Mouse (Mus musculus) heart, embryonic 16.5 days (tissue): ENCODE measurements around the gene Sik3. TPM values are rescaled to one million over a fixed set of nuclear protein-coding genes. Genes with fewer than 3 reads are reported as not detected.

Experiments
- ATAC-seq: fragments of 200-750 bp; cut with Nextera tagmentation; replicated peaks from 2 replicates; pipeline ENCODE4 v1.8.0; 2017; ENCODE audit warnings: moderate number of reproducible peaks; ENCODE audit not compliant: insufficient read depth, low FRiP score; ENCODE audit errors: extremely low read depth
- H3K27ac ChIP-seq: fragments of 300-500 bp; sonication (generic); 2 replicates; pipeline ENCODE4 v1.5.1; 2014; ENCODE audit warnings: mild to moderate bottlenecking, low read length, control low read depth, moderate library complexity
- H3K27me3 ChIP-seq: fragments of 300-500 bp; sonication (generic); 2 replicates; pipeline ENCODE4 v1.6.1; 2014; ENCODE audit warnings: low read length, mixed read lengths; ENCODE audit not compliant: control insufficient read depth, insufficient read depth
- H3K36me3 ChIP-seq: fragments of 300-500 bp; sonication (generic); 2 replicates; pipeline ENCODE4 v1.6.1; 2014; ENCODE audit not compliant: control insufficient read depth, insufficient read depth
- H3K4me1 ChIP-seq: fragments of 300-500 bp; sonication (generic); 2 replicates; pipeline ENCODE4 v1.6.1; 2014; ENCODE audit warnings: low read length, mixed read lengths; ENCODE audit not compliant: control insufficient read depth, insufficient read depth
- H3K4me2 ChIP-seq: fragments of 300-500 bp; sonication (generic); 2 replicates; pipeline ENCODE4 v1.6.1; 2014; ENCODE audit warnings: low read depth, mild to moderate bottlenecking, control low read depth, low read length
- H3K4me3 ChIP-seq: fragments of 300-500 bp; sonication (generic); 2 replicates; pipeline ENCODE4 v1.5.1; 2014; ENCODE audit warnings: mild to moderate bottlenecking, control low read depth, low read length
- H3K9ac ChIP-seq: fragments of 300-500 bp; sonication (generic); 2 replicates; pipeline ENCODE4 v1.6.1; 2014; ENCODE audit warnings: low read length, control low read depth
- H3K9me3 ChIP-seq: fragments of 300-500 bp; sonication (generic); replicated peaks from 2 replicates; pipeline ENCODE4 v1.6.1; 2016; ENCODE audit warnings: low read length; ENCODE audit not compliant: control insufficient read depth
- WGBS: fragments of 180-500 bp; shearing (Covaris S2); extraction: QIAGEN DNeasy Blood & Tissue Kit; methylation state at CpG from one replicate; pipeline ENCODE4 v1.1.7; 2014; 5-methylcytosine and 5-hydroxymethylcytosine counted together
- polyA plus RNA-seq: library from polyadenylated mRNA; unstranded; fragments of >200 nt; fragmentation: Nextera tagmentation; extraction: Ambion mirVana; gene quantifications from 2 replicates; pipeline ENCODE4 v1.2.1, GENCODE M21; 2015

The Sik3 gene
- 5.1 and 6.7 TPM in 2 replicates for polyA plus RNA-seq

- no peaks in the 10 kb centered on the region for H3K36me3 ChIP-seq
- ATAC-seq = peak; percentile 90
- H3K4me2 ChIP-seq = peak within 1 kb of the TSS; percentile 60
- H3K27ac ChIP-seq = peak within 1 kb of the TSS; percentile 88
- H3K9me3 ChIP-seq = no peaks in the 10 kb centered on the region
- H3K9ac ChIP-seq = peak within 1 kb of the TSS; percentile 88
- peak within 1 kb of the TSS; percentile 84 for H3K4me3 ChIP-seq
- peaks cover 37% of the 10 kb centered on the region for H3K4me1 ChIP-seq
- WGBS = 4% methylated on average over 57 of the region's 78 CpGs
- H3K27me3 ChIP-seq = no peaks in the 10 kb centered on the region
These were observed at the start of gene Sik3, which contains the start of gene Pafah1b2 for GRCm38 (mm10) chr9:46012091-46013008. Gene Sik3 (plus strand): TSS chr9:46012820. Gene Pafah1b2 (minus strand): TSS chr9:46012690.

- H3K4me3 ChIP-seq = no peak overlapping the region
- ATAC-seq = no peak
- no peak overlapping the region for H3K27ac ChIP-seq
- H3K9ac ChIP-seq = no peak overlapping the region
- peaks cover 11% of the 10 kb centered on the region; the same call in 1 of the 2 replicates for H3K4me1 ChIP-seq
- peaks cover 36% of the 10 kb centered on the region for H3K36me3 ChIP-seq
- H3K9me3 ChIP-seq = no peaks in the 10 kb centered on the region
- H3K27me3 ChIP-seq = no peaks in the 10 kb centered on the region
- no peak overlapping the region for H3K4me2 ChIP-seq
- WGBS = 70% methylated on average over 6 of the region's 6 CpGs
These were observed 49.0 kb upstream of the Sik3 start for GRCm38 (mm10) chr9:45963577-45963976.

- Histone ChIP-seq H3K4me2 (no peak overlapping the region), H3K9ac (no peak overlapping the region), H3K4me3 (no peak overlapping the region), H3K36me3 (peaks cover 35% of the 10 kb centered on the region), H3K27me3 (no peaks in the 10 kb centered on the region), H3K4me1 (peaks cover 11% of the 10 kb centered on the region), H3K9me3 (no peaks in the 10 kb centered on the region), H3K27ac (no peak overlapping the region)
- no peak for ATAC-seq
- WGBS = 78% methylated on average over 2 of the region's 2 CpGs
These were observed 35.7 kb upstream of the Sik3 start for GRCm38 (mm10) chr9:45976884-45977283.

GRCm38 (mm10) chr9:45979778-45980177, 32.8 kb upstream of the Sik3 start:
- Histone ChIP-seq H3K27me3 (no peaks in the 10 kb centered on the region), H3K4me1 (peaks cover 29% of the 10 kb centered on the region), H3K27ac (no peak overlapping the region), H3K9me3 (no peaks in the 10 kb centered on the region), H3K4me3 (no peak overlapping the region), H3K36me3 (peaks cover 15% of the 10 kb centered on the region), H3K4me2 (no peak overlapping the region), H3K9ac (no peak overlapping the region)
- no peak for ATAC-seq
- WGBS = 91% methylated on average over 2 of the region's 2 CpGs

- no peaks in the 10 kb centered on the region for H3K27me3 ChIP-seq
- H3K4me2 ChIP-seq = no peak overlapping the region
- no peak overlapping the region for H3K4me3 ChIP-seq
- no peak for ATAC-seq
- H3K36me3 ChIP-seq = peaks cover 9% of the 10 kb centered on the region
- H3K4me1 ChIP-seq = peaks cover 32% of the 10 kb centered on the region
- no peak overlapping the region for H3K9ac ChIP-seq
- WGBS = 87% methylated on average over 1 of the region's 1 CpGs
- no peaks in the 10 kb centered on the region for H3K9me3 ChIP-seq
- H3K27ac ChIP-seq = no peak overlapping the region
These were observed 32.0 kb upstream of the Sik3 start for GRCm38 (mm10) chr9:45980611-45981010.

GRCm38 (mm10) chr9:45981331-45981730, 31.3 kb upstream of the Sik3 start:
- H3K27me3 ChIP-seq = no peaks in the 10 kb centered on the region
- no peak overlapping the region for H3K4me3 ChIP-seq
- no peak overlapping the region for H3K9ac ChIP-seq
- peaks cover 6% of the 10 kb centered on the region for H3K36me3 ChIP-seq
- H3K4me2 ChIP-seq = no peak overlapping the region
- no peaks in the 10 kb centered on the region for H3K9me3 ChIP-seq
- no peak overlapping the region for H3K27ac ChIP-seq
- no peak for ATAC-seq
- peaks cover 32% of the 10 kb centered on the region for H3K4me1 ChIP-seq

GRCm38 (mm10) chr9:45983676-45984408, 28.8 kb upstream of the Sik3 start:
- H3K27ac ChIP-seq = peak overlapping the region; percentile 90
- no peaks in the 10 kb centered on the region for H3K36me3 ChIP-seq
- peaks cover 32% of the 10 kb centered on the region for H3K4me1 ChIP-seq
- H3K27me3 ChIP-seq = no peaks in the 10 kb centered on the region
- H3K4me2 ChIP-seq = peak overlapping the region; percentile 97
- H3K9ac ChIP-seq = peak overlapping the region; percentile 94
- ATAC-seq = peak; percentile 20; the same call in 1 of the 2 replicates
- H3K9me3 ChIP-seq = no peaks in the 10 kb centered on the region
- under 1% methylated on average over 23 of the region's 23 CpGs for WGBS
- H3K4me3 ChIP-seq = peak overlapping the region; percentile 88

GRCm38 (mm10) chr9:45984409-45985228, 28.0 kb upstream of the Sik3 start:
- Histone ChIP-seq H3K27me3 (no peaks in the 10 kb centered on the region), H3K9me3 (no peaks in the 10 kb centered on the region), H3K36me3 (no peaks in the 10 kb centered on the region), H3K4me2 (peak overlapping the region; percentile 97), H3K4me3 (peak overlapping the region; percentile 88), H3K27ac (peak overlapping the region; percentile 90), H3K4me1 (peaks cover 29% of the 10 kb centered on the region), H3K9ac (peak overlapping the region; percentile 94)
- ATAC-seq = peak; percentile 90
- under 1% methylated on average over 62 of the region's 76 CpGs for WGBS
